Mouse (Mus musculus): ENCODE measurements around the gene Emilin2.

The Emilin2 gene

DNA sequence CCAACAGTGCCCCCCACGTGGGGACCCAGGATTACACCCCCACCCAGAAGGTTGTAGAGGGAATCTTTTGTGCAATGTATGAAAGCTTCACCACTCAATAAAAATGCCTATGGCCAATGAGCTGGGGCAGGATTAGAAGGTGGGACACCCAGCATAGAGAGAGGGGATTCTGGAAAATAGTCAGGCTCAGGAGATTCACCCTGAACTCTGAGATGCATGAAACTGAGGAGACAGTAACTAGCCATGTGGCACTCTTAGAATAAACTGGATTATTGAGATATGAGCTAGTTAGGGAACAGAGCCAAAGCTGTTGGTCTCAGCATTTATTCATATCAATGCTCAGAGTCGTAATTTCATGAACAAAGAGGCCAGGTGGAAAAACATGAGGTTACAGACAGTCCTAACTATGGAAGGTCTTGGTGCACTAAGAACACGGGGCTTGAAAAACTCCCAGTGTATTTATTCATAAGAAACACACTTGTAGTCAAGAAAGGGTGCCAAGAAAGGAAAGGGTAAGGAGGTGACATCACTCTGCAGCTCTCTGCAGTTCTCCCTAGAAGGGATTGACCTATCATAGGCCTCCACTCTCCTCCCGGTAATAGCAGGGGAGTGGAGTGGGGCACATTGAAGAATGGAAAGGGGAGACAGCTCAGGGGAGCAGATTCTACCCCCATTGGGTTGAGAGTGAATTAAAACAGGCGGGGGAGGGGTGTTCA lies 46.3 kb downstream of the Emilin2 start:
- no peak for DNase-seq (ENCODE audit: low read depth, low spot score)

- DNase-seq (ENCODE audit: low read depth, low spot score) = no peak
Measured at GRCm38 (mm10) chr17:71264739-71265138, 47.0 kb downstream of the Emilin2 start.

GRCm38 (mm10) chr17:71263136-71263535 lies 48.6 kb downstream of the Emilin2 start:
- DNase-seq (ENCODE audit: low read depth, low spot score) = no peak

- DNase-seq (ENCODE audit: low read depth, low spot score) = no peak
Measured at GRCm38 (mm10) chr17:71260658-71261057, 51.1 kb downstream of the Emilin2 start.

DNA sequence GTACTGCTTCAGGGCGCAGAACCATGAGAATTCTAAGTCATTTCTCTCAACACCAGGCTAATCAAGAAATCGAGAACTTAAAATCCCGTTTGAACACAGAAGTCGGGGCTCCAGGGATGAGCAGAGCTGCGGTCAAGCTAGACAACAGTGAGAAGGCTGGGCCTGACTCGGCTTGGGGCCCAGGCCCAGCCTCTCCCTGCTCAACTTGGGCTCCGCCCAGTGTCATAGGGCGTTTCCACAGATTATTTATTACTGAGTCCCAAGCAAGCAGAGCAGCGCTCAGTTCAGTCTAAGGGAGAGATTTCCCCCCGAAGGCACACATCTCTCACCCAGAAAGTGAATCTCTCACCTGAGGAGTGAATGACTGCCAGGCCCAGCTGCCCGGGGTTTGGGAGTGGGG lies 52.1 kb downstream of the Emilin2 start:
- DNase-seq (ENCODE audit: low read depth, low spot score) = no peak

- DNase-seq (ENCODE audit: low read depth, low spot score) = no peak
Measured at GRCm38 (mm10) chr17:71256806-71257536, 54.8 kb downstream of the Emilin2 start.

DNA sequence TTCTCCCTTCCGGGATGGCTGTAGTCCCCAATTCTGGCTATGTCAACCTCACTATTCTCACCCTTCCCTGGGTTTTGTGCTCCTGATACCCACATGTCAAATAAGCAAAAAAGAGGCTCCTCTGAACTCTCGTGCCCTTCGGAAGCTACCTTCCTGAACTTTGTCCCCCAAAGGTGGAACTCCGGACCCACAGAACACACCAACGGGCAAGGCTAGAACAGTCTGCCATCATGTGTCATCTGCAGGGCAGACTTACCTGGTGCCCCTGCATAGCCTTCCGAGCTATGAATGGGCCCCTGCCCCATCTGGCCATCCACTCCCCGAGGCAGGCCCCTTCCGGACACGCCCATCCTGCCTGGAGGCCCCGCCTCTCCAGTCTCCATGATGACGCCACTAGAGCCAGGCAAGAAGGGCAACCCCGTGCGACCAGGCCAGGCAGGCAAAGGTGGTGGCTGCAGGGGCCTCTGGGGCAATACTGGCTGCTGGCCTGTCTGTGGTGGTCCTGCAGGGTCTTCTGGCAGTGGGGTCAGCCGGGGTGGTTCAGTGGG lies 55.6 kb downstream of the Emilin2 start:
- no peak for DNase-seq (ENCODE audit: low read depth, low spot score)

DNA sequence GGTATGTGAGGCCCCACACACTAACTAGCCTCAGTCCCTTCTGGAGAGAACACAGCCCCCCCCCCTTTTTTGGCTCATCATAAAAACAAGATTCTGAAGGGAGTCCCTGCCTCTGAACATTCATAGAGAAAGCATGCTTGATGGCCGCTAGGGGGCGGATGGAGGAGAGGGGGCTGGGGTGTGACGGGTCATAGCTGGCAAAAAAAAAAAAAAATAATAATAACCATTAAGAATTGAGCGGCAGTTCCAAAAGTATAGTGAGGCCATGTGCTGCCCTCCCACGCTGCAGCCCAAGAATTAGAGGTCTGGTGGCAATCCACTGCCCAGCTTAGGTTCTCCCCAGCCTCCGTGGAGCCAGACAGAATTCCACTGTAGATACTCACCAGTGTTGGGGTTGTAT lies 57.0 kb downstream of the Emilin2 start:
- no peak for DNase-seq (ENCODE audit: low read depth, low spot score)

DNA sequence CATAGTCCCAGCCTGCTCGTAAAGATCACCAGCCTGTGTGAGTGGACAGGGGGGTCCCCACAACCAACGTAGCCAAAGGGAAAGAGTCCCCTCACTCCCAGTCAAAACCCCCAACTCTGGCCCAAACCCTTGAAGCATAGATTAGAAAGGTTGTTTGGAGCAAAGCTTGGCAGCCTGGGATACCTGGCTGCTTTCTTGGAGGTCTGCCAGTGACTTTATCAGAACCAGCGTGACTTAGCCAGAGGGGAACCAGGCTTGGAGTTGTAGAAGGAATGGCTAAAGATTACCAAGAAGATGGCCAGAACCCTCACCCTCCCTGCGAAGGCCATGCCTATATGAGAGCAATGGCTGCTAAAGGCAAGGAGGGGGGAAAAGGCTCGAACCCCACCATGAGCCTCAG lies 57.7 kb downstream of the Emilin2 start:
- no peak for DNase-seq (ENCODE audit: low read depth, low spot score)

- no peak for DNase-seq (ENCODE audit: low read depth, low spot score)
Measured at GRCm38 (mm10) chr17:71253391-71253790, 58.4 kb downstream of the Emilin2 start.

DNA sequence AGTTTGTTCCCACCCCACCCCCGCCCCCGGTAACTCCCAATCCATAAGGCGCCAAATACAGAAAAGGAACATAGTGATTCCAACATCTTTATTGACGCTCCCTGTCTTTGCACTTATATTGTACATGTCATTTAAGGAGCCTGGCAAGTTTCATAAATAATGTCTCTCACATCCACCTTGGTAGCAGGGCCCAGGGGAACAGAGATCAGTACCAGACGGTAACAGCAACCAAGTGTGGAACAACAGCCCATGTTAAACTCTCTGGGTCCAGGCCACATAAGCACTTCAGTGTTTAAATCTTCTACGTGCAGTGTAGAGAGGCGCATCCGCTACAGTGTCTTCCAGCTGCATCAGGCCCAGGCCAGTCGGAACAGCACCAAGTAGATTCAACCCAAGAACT lies 59.7 kb downstream of the Emilin2 start:
- DNase-seq (ENCODE audit: low read depth, low spot score) = no peak

- DNase-seq (ENCODE audit: low read depth, low spot score) = no peak
Measured at GRCm38 (mm10) chr17:71251601-71252001, 60.2 kb downstream of the Emilin2 start.

- no peak for DNase-seq (ENCODE audit: low read depth, low spot score)
Measured at GRCm38 (mm10) chr17:71250819-71251600, 60.8 kb downstream of the Emilin2 start.

GRCm38 (mm10) chr17:71250046-71250445 lies 61.7 kb downstream of the Emilin2 start:
- no peak for DNase-seq (ENCODE audit: low read depth, low spot score)

GRCm38 (mm10) chr17:71248963-71249362 lies 62.8 kb downstream of the Emilin2 start:
- no peak for DNase-seq (ENCODE audit: low read depth, low spot score)

- DNase-seq (ENCODE audit: low read depth, low spot score) = no peak
Measured at GRCm38 (mm10) chr17:71246022-71246421, 65.8 kb downstream of the Emilin2 start.

DNA sequence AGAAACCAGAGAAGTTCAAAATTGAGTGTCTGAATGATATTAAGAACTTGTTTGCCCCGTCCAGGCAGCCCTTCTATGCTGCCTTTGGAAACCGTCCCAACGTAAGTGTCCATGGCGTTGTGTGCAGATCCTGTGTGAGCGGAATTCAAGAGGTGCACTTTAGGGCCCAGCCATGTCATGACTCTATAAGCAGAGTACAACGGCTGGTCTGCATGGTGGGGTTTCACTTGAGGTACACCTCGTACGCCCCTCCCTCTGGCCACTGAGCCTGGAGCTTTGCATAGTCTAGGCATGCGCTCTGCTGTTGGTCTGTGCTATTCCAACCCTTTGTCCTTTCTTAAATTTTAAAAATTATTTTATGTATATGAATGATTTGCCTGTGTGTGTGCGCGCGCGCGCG lies 66.6 kb downstream of the Emilin2 start:
- DNase-seq (ENCODE audit: low read depth, low spot score) = no peak

DNA sequence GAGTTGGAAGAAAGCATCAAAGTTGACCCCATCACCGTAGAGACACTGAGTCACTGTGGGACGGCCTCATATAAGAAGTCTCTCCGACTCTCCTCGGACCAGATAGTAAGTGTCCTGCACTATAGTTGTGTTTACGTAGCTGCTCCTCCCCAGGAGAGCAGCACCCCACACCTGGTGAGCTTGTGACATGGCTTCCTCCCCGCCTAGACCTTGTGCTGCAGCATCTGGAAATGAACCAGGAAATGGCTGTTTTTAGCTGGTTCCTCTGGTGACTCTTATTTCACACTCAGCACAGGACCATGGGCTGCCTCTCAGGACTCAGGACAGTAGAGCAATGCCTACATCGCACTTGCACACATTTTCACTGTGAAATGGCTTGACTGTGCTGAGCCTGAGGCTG lies 69.1 kb downstream of the Emilin2 start:
- no peak for DNase-seq (ENCODE audit: low read depth, low spot score)

- DNase-seq (ENCODE audit: low read depth, low spot score) = no peak
Measured at GRCm38 (mm10) chr17:71240811-71241210, 71.0 kb downstream of the Emilin2 start.

GRCm38 (mm10) chr17:71238494-71238893 lies 73.3 kb downstream of the Emilin2 start:
- DNase-seq (ENCODE audit: low read depth, low spot score) = no peak

DNA sequence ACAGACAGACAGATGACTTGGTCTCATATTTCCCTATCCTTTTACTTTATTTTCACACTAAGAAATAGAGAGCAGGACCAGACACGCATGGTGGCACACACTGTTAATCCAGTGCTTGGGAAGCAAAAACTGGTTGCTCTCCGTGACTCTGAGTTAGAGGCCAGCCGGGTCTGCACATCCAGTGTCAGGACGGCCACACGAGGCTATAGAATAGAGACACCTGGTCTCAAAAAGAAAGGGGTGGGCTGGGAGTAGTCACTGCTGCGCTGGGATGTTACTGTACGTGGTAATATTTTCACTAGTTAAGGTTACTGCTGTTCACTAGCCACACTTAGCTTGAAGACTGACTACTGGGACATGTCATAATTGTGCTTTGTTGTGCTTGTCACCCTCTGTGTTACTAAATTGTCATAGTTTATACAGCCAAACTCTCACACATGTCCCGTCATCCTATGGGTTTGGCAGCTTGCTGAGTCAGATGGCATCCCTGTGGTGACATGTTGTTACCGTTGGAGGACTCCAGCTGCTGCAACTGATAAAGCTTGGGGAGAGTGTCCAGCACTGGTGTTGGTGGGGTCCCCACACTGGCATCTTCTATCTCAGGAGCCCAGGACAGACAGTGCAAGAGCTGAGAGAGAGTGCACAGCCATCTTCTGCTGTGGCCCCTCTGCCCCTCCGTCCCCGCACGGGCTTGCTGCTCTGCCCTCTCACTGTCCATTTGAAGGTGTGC lies 76.4 kb downstream of the Emilin2 start:
- DNase-seq (ENCODE audit: low read depth, low spot score) = no peak
